Mouse (Mus musculus) heart, adult 2 months (tissue): ENCODE data around the gene 4930556J24Rik.

Source experiments
- CTCF ChIP-seq: fragments of 200-600 bp; IDR thresholded peaks from 2 replicates; pipeline ENCODE4 v1.8.1; 2022; ENCODE audit warnings: antibody characterized with exemption, mild to moderate bottlenecking, moderate library complexity
- EP300 ChIP-seq: fragments of 200-500 bp; IDR thresholded peaks from 2 replicates; pipeline ENCODE4 v1.6.1; 2011; ENCODE audit warnings: low read depth, low read length, control low read depth; ENCODE audit not compliant: insufficient read depth

DNA sequence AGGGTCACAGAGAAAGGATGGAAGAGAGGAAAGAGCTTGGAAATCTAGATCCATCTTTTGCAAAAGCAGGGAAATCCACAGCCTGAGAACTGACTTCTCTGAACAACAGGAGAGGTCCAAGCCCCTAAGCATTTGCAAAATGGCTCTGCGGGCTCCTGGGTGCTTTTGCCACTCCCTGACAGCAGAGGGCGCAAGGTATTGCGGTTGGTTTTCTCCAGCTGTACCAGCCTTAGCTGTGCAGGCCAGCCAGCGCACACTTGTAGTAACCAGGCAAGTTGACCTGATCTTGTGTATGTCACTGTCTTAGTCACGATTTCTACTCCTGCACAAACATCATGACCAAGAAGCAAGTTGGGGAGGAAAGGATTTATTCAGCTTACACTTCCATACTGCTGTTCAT is 25.0 kb upstream of the 4930556J24Rik start:
- TF ChIP-seq CTCF: peak; percentile 87
- TF ChIP-seq EP300: peak; percentile 50; the same call in 1 of the 2 replicates
